Mouse (Mus musculus) cerebellum, postnatal 14 days (tissue): ENCODE measurements around the gene Cdyl.
A peak's percentile ranks its signal among the peaks of the same experiment; 100 is the strongest.

ENCODE experiments used
- DNase-seq, 2 experiments: peaks; one replicate each; pipeline ENCODE4 v3.0.0; 2021; ENCODE audit warnings: mixed read lengths in 2 of 2

Gene Cdyl

DNA sequence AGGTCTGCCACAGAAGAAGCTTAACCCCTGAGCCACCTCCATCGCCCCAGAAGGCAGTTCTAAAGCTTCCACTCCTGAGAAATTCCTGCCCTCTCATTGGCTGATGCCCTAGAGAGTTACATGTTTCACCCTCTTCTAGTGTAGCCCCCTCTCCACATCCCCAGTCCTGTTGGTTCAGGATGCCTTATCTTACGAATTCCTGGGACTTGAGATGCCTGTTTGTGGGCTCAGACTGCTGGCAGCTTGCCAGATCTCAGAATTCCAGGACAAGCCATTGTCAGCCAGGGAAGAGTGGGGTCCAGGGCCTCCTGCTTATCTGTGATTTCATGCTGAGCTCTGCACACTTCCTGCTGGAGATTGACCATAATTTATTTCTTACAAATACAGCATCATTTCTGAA, 106.2 kb downstream of the Cdyl start:
- peak; percentile 34 to 39 for DNase-seq

DNA sequence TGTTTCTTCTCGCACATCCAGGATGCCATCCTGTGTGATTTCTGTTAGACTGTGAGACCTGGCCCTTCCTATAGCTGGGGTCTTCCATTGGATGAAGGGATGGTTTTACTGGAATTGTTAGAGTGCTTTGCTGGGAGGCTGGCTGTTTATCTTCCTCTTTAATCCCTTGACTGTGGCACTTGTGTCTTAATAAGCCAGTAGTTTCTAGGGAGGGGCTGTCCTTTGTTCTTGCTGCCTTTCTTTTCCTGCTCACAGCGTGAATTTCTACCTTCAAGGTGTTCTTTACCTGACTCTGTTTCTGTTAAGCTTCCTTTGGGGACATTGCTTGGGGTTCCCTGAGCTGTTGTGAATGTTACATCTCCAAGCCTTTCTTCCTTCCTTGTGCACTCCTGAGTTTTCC, 110.0 kb downstream of the Cdyl start:
- no peak for DNase-seq

DNA sequence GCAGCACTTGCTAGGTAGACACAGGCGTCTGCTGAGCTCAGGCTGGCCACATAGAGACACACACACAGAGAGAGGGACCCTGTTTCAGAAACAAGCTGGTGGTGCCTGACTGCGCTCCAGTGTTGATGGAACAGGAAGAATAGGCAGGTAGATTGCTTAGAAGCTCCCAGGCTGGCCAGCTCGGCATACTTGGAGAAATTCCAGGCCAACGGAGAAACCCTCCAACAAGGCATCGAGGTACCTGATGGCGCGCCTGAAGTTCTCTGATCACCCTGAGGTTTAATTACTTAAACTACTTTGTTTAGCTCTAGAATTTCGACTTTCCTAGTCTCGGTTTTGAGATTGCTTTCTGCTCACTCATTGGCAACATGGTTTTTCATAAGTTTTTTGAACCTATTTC, 110.8 kb downstream of the Cdyl start:
- DNase-seq: peak; percentile 63 to 69

DNA sequence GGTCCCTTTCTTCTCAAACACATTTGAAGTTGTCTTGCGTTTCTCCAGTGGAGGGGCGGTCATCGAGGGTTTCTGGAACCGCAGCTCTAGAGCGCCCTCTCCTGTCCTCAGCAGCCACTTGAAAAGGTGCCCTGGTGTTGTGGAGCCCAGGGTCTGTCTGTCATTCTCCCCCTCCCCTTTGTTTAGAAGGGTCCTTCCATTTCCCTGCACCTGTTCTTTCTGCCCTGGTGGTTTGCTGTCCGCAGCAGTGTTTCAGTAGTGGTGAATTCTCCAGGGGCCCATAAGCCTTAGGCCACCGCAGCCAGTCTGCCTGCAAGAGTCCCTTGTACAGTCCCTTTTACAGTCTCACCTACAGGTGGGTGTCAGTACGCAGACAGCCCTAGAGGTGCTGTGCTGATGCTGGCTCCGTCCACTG, 112.3 kb downstream of the Cdyl start:
- peak; percentile 75 to 83 for DNase-seq

DNA sequence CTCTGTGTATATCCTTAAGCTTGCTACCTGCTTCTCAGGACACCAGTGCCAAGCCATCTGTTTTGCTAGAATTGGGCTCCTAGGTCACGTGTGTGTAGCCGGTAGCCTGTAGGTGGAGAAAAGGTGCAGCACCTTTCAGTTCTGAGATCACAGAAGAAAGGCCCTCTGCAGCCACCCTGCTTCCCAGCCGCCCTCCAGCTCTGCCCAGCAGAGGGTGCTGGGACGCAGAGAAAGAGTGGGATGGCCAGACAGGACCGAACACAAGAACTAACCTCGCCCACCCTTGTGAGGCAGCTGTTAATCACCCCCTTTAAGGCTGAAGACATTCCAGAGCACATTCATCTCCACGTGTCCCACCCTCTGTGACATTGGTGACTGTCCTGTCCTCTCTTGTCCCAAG, 114.1 kb downstream of the Cdyl start:
- DNase-seq: peak; percentile 51 to 61

DNA sequence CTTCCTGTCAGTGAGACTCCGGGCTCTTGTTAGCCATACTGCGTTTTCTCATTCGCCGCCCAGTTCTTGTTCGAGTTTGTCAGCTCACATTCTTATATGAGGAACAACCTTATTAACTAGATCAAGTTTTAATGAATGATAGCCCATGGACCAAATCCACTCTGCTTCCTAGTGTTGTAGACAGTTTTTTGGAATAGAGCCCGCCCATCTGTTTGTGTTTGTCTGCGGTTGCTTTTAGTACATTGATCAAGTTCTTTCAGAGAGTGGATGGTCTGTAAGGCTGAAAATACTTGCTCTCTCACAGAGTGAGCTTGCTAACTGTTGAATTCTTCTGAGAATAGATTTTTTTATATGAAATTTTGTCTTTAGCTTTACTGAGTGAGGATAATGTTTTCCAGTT, 116.5 kb downstream of the Cdyl start:
- DNase-seq: peak; percentile 39 to 67

DNA sequence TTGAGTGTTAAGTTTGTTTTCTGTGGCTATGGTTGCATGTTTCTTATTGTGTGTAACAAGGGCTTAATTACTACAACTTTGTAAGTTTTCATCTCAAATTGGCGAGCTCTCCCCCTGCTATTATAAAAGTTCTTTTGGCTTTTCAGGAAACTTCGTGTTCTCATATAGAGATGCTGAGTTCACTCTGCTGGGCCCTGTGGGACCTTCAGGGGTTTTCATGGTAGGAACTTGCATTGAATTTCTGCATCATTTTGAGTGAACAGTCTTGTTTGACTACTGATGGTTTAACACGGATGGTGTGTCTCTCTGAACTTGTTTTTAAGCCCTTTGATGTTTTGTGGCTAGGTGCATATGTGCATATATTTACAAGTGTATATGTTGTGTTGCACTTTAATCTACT, 121.1 kb downstream of the Cdyl start:
- DNase-seq: no peak

DNA sequence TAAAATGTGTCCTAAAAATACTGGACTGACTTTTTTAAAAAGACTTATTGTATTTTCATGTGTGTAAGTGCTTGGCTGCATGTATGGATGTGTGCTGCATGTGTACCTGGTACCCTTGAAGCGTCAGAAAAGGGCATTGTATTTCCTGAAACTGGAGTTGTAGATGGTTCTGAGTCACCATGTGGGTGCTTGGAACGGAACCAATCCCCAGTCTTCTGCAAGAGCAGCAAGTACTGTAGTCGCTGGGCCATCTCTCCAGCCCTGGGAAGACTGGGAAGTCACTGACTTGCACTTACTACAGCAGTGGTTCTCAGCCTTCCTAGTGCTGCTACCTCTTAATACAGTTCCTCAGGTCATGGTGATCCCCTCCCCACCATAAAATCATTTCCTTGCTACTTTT, 122.1 kb downstream of the Cdyl start:
- DNase-seq: no peak

DNA sequence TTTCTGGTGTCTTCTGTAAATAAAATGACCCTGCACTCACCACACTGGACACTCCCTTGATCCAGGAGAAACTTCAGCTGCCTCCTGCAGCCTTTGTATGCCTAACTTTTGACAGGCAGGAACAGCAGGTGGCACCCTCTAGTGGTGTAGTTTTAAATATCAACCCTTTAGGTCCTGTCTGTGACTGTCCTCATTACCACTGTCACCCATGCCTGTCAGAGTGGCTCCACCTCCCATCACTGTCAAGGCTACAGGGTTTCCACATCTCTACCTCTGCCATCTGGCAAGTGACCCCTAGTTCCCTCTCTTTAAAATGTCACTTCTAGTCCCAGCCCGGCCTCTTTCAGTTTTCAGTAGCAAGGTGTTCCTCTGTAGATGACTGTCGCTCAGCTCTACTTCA, 123.3 kb downstream of the Cdyl start:
- DNase-seq: peak; percentile 63 to 66

DNA sequence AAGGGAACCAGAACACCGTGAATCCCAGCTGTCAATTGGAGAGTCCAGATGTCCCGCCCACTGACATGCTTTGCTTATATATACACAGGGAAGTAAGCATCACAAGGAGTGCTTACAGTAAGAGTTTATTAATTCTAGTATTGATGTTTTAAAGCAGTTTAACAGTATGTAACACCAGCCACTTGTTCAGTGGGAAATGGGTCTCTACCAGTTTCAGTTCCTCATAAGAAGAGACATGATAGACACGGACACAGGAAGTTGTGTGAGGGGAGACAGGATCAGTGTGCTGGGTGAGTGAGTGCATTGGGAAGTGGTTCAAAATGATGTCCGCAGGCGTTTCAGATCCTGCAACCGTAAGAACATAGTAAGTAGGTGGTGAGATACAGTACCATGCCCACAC, 123.9 kb downstream of the Cdyl start:
- DNase-seq: no peak

DNA sequence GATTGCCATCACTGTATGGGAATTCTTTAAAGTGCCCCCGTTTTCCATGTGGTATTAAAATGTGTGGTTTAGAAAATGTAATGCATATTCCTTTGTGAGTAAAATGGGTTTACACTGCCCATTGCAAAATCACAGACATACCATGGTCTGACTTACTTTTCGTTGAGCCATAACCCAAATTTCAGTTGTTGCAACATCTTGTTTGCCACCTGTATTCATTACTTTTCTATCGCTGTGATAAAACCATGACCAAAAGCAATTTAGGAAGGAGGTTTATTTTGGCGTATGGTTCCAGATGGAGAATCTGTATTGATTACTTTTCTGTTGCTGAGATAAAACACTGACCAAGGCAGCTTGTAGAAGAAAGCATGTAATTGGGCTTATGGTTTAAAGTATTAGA, 124.6 kb downstream of the Cdyl start:
- DNase-seq: no peak

DNA sequence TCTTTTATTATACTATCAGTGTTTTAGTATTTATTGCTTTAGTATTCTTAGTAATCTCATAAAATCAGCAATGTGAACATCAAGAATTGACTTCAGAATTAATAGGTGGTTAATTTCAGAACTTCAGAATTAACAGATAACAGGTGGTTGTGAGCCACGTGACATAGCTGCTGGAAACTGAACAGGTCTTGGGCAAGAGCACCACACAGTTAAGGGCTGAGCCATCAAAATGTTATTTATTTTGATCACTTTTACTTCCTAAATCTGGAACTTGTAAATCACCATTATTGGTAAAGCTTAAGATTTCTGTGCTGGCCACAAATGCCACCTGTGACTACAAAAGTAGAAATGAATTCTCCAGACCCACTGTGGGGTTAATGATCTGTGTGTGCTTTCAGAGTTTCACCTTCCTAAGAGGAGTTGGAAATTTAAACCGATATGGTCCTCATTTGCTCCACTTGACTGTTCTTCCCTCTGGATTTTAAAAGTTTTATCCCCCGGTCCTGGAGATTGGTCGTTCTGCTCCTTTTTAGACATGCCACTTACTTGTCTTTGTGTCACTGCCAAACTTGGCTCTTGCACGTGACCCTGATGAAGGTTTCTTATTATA, 125.8 kb downstream of the Cdyl start:
- DNase-seq: no peak

DNA sequence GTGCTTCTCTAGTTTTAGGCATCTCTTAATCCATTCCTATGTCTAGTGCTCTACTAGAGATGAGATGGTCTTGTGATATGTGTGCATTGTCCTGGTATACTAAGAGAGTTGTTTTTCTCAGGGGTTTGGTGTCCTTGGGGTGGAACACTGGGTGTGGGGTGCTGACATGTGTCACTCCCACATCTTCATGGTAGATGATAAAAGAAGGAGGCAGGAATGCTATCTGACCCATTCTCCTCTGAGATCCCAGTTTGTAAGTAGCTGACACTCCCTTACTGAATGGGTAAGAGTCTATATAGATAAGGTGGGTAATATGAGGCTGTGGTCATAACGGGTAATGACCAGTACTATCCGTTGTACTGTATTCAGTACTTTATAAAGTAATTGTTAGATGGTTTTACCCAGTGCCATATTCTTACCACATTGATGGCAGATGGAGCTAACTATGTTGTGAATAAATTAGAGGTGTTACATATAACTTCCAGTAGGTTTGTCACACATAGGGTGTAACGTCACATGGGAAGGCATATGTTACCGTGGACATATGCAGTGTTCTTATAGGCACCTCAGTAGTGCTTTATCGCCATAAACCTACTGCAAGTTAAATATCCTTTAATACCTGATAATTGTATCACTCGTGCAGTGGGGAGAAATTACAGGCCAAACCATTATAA, 127.2 kb downstream of the Cdyl start:
- no peak for DNase-seq

DNA sequence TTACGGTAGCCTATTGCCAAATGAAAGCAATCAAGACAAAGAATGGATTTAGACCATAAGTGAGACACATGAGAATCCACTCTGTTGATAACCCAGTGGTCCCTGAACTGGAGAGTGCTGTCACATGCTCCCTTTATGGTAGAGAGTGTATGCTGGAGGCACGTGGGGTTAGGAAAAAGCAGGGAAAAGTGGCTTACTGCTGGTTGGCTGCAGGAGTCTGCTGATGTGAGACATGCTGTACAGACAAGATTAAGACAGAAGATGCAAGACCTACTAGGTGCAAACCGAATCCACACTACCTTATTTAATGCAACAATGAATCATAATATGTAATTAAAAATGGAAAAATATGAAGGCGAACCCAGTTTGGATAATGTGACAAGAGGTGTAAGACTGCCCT, 129.9 kb downstream of the Cdyl start:
- no peak for DNase-seq

DNA sequence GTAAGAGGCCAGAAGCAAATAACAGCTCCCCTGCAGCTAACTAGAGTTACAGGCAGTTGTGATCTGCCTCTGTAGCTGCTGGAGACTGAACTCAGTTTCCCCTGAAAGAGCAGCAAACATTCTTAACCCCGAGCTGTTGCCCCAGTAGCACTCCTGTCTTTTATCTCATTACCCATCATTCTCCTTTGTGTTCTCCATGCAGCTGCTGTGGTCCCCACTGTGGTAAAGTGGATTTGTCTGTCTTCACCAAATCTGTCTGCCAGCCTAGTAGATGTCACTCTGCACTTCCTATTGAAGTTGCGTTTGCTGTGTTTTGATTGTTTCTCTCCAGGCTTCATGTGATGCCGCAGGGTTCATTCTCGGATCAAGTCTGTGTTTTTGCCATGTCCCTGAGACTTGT, 130.8 kb downstream of the Cdyl start:
- no peak for DNase-seq

DNA sequence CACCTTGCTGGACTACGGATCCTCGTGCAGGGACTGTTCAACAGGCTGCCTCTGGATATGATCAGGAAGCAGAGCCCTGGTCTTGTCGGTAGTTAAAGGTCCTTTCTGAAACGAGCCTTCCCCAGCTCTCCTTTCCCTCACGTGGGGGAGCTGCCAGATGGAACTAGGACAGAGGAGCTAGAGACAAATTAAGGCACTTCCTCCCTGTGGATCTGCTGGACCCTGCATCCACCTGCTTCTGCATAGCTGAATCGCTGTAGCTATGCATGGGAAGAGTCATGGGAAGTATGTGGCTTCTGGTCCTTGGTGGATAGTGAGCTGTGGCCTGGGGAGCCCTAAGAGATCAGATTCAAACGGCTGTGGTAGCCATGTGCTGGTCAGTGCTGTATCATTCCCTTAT, 134.7 kb downstream of the Cdyl start:
- no peak for DNase-seq

DNA sequence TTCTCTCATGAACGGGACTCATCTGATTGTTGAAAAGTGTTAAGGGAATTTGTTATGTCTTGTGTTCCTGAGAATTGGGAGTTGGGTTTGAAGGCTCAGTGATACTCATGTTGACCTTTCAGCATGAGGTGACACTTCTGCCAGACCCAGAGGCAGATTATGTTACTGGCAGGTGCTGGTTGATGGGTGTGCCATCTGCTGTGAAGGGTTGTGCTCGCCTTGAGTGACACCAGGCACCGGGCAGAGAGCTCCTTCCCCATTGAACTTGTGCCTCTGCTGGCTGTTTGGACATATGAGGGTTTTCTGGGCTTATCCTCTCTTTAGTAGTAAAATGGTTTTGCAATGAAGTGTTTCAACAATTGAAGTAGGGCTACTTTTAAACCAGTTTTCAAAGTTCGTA, 135.1 kb downstream of the Cdyl start:
- DNase-seq: no peak

DNA sequence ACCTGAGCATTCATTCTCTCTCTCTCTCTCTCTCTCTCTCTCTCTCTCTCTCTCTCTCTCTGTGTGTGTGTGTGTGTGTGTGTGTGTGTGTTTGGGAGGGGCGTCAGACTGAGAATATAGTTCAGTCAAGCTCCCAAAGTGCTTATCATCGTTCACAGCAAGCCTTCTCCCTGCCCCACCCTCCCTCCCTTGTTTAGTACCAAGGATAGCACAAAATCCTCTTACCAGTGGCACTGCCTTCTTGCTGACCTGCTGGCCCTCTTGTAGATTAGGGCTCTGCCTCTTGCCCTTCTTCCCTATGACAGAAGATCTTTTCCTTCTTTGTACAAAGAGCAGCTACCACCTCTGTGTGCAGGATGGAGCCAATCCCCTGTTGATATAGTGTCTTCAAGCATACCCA, 136.3 kb downstream of the Cdyl start:
- DNase-seq: no peak

DNA sequence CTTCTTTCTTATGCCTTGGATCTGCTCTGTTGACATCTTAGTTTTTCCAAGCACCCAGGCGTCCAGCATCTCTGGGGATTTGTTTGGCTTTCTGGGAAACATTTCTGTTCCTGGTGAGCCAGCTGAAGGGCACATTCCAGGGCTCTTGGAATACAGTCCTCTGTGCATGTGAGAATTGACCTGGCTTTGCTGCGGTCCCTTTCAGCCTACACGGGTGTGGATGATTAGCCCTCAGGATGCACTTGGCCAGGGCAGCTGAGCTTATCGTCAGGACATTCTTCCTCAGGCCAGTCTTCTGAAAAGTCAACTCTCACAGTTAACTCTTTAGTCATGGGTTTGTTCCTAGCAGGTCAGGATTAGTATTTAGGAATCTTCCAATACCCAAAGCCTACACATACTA, 136.7 kb downstream of the Cdyl start:
- DNase-seq: no peak

DNA sequence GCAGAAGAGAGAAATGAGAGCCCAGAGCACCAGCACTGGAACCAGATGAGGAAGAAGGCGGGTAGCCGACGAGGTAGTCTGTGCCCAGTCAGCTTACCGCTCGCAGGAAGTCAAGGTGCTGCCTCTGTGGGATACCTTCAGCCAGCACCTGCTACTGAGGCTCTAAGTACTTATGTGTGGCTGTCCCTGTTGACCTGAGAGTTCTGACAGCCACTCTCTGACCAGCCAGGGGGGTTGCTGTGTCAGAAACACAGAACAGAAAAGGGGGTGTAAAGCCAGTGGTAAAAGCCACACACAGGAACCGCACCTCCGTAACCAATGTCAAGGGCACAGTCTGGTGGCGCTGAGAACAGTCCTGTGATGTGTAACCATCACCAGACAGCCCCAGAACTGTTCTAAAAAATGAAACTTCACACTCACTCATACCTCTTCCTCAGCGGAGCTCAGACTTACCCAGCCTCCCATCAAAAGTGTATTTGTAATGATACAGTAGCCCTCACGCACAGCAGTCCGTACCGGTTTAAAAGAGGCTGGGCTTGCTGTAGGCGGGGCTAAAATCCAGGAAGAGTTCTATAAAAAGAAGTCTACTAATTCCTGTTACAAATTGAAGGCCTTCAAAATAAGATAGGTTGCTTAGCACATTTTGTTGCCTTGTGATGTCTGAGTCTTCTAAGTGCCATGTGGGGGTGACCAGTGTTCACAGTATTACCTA, 138.3 kb downstream of the Cdyl start:
- DNase-seq: no peak

DNA sequence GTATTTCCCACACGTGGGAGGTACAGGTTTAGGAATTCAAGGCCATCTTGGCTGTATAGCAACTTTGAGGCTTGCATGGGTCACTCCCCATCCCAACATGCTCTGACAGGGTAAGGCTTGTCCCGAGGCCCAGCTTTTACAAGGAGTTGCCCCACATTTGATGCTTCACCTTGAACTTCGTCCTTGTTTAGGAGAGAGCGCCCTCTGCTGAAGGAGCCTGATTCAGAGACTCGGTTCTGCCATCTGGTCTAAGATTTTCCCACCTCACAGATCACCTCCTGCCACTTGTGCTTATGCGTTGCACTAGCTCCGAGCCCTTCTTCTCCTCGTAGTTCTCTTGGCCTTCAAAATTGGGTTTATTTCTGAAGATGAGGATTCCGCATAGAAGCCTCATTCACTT, 139.0 kb downstream of the Cdyl start:
- DNase-seq: peak; percentile 78 to 85

DNA sequence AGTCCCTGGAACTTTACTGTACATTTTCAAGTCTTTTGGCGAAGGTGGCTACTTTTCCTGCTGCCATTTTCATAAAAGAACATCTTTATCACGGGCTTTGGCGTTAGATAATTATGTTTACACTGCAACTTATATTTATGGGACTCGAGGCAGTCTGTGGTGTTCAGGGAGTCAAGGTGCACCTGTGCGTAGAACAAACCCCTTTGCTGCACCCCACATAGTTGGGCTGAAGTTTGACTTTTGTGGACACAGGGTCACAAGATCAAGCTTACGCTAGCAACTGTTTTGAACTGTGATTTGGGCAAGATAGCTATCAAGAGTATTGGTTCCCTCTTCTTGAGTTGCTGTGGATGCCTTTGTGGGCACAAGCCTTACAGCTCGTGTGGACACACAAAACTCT, 140.6 kb downstream of the Cdyl start:
- no peak for DNase-seq

DNA sequence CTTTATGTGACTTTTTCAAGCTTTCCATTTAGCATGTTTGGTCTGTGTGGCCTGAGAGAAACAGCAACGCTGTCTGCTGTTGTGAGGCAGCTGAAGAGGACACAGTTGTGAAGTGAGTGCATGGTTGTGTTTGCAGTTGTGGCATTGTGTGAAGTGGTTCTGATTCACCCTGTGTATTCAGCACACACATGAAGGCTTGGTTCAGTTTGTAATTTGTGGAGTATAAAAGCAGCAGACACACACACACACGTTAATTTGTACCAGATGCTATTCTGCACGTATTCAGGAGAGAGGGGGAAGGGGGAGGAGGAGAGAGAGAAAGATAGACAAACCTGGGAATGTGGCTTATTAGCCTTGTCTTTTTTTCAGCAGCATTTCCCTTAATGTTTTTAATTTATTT, 146.1 kb downstream of the Cdyl start:
- no peak for DNase-seq

DNA sequence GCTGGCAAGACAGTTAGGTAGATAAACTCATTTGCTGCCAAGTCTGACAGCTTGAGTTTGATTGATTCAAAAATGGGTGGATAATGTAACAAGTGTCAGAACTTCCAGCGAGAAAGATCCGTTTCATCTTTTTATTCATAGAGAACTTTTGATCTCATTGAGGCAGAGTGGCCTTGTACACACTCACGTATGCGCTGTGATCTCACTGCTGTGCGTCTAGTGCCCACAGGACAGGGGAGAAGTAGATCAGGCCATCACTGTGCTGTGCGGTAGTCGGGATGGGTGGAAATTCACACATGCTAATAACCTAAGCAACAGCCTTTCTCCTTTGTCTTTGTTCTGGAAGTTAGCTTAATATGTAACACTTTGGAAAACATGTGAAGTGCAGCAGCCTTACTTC, 146.5 kb downstream of the Cdyl start:
- DNase-seq: no peak

DNA sequence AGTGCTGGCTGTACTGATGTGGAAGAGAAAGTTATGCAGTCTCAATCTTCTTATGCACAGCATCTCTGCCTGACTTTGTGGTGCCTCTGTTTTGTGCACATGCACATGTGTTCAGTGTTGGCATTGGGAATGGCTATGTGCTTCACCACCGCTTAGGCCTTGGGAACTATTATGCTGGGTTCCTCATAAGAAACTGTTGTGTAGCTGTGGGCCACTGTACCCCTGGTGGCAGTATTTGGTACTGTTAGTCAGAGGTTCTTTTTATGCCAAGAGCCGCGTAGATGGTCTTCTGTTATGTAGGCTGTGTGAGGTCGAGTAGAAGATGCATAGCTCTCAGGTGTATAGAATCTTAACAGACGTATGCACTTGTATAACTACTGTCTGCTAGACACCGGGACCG, 147.4 kb downstream of the Cdyl start:
- no peak for DNase-seq
